Mouse (Mus musculus): Measurements from ENCODE around the gene Gpr62.

GRCm38 (mm10) chr9:106461641-106462429 is 3.9 kb downstream of the Gpr62 start:
- TF ChIP-seq CTCF (IDR thresholded peaks at IDR 0.05; ENCODE audit: low read depth, low read length) (no peak), GATA1 (IDR thresholded peaks at IDR 0.05; ENCODE audit: borderline replicate concordance, low read length) (no peak), TAL1 (conservative IDR thresholded peaks at IDR 0.05; ENCODE audit: low read depth, low read length) (no peak), POLR2AphosphoS5 (IDR thresholded peaks at IDR 0.05; ENCODE audit: insufficient replicate concordance, low read depth, low read length) (no peak), GATA2 (IDR thresholded peaks at IDR 0.05; ENCODE audit: borderline replicate concordance, low read depth, low read length) (no peak)

Data from G1E (cell line).